Mouse (Mus musculus) heart, embryonic 15.5 days (tissue): ENCODE results near the gene Dlgap4. TPM values are rescaled to one million over a fixed set of nuclear protein-coding genes. Genes with fewer than 3 reads are reported as not detected.

Experiments
- ATAC-seq: fragments of 200-750 bp; cut with Nextera tagmentation; replicated peaks from 2 replicates; pipeline ENCODE4 v1.8.0; 2017; ENCODE audit warnings: low read depth, moderate TSS enrichment; ENCODE audit not compliant: insufficient number of reproducible peaks, insufficient read depth, low FRiP score
- H3K27ac ChIP-seq: fragments of 300-500 bp; sonication (generic); 2 replicates; pipeline ENCODE4 v1.5.1; 2015; ENCODE audit warnings: mild to moderate bottlenecking, inconsistent platforms
- H3K27me3 ChIP-seq: fragments of 300-500 bp; sonication (generic); 2 replicates; pipeline ENCODE4 v1.6.1; 2015; ENCODE audit warnings: inconsistent platforms
- H3K36me3 ChIP-seq: fragments of 300-500 bp; sonication (generic); 2 replicates; pipeline ENCODE4 v1.6.1; 2015; ENCODE audit warnings: mild to moderate bottlenecking, inconsistent platforms
- H3K4me1 ChIP-seq: fragments of 300-500 bp; sonication (generic); replicated peaks from 2 replicates; pipeline ENCODE4 v1.6.1; 2015; ENCODE audit warnings: inconsistent platforms
- H3K4me2 ChIP-seq: fragments of 300-500 bp; sonication (generic); 2 replicates; pipeline ENCODE4 v1.6.1; 2015; ENCODE audit warnings: inconsistent platforms, mild to moderate bottlenecking, moderate library complexity
- H3K4me3 ChIP-seq: fragments of 300-500 bp; sonication (generic); 2 replicates; pipeline ENCODE4 v1.5.1; 2015; ENCODE audit warnings: mild to moderate bottlenecking, inconsistent platforms
- H3K9ac ChIP-seq: fragments of 300-500 bp; sonication (generic); 2 replicates; pipeline ENCODE4 v1.6.1; 2015; ENCODE audit warnings: mild to moderate bottlenecking, inconsistent platforms
- H3K9me3 ChIP-seq: fragments of 300-500 bp; sonication (generic); replicated peaks from 2 replicates; pipeline ENCODE4 v1.6.1; 2016; ENCODE audit warnings: inconsistent platforms
- WGBS: fragments of 180-500 bp; shearing (Covaris S2); methylation state at CpG from one replicate; pipeline ENCODE4 v1.1.7; 2015; ENCODE audit warnings: mixed read lengths; 5-methylcytosine and 5-hydroxymethylcytosine counted together
- polyA plus RNA-seq: library from polyadenylated mRNA; unstranded; fragments of >200 nt; fragmentation: Nextera tagmentation; extraction: Ambion mirVana; gene quantifications from 2 replicates; pipeline ENCODE4 v1.2.1, GENCODE M21; 2015

Gene Dlgap4
- polyA plus RNA-seq, 1 experiment from 2014 or later, result 45.4 TPM

DNA sequence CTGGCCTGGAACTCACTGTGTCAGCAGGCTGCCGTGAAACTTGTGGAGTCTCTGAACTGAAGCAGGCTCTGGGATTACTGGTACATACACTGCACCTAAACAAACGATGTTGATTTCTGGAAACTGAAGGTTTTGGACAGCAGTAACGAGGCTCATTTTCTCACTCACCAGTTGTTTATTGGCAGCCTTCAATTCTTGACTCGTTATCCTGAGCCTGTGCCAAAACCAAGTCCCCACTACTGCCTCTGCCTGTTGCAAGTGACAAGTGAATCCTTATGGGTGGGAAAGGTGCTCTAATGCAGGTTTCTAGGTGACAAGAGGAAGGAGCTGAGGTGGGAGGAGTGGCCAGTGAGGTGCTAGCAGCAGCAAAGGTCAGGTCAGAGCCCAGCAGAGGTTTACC is 128.5 kb downstream of the Dlgap4 start:
- H3K4me2 ChIP-seq, result no peak overlapping the region
- H3K27me3 ChIP-seq, result no peaks in the 10 kb centered on the region
- 0 out of 2 replicates have a peak overlapping the region, but pooled peaks have one; percentile 32 for H3K27ac ChIP-seq
- H3K9me3 ChIP-seq, result no peaks in the 10 kb centered on the region
- H3K4me1 ChIP-seq, result peaks cover 51% of the 10 kb centered on the region
- WGBS, result 45% methylated on average over 4 of the region's 4 CpGs
- H3K36me3 ChIP-seq, result peaks cover 9% of the 10 kb centered on the region; the same call in 1 of the 2 replicates
- peak overlapping the region; percentile 24; the same call in 1 of the 2 replicates for H3K9ac ChIP-seq
- no peak overlapping the region for H3K4me3 ChIP-seq
- no peak for ATAC-seq

DNA sequence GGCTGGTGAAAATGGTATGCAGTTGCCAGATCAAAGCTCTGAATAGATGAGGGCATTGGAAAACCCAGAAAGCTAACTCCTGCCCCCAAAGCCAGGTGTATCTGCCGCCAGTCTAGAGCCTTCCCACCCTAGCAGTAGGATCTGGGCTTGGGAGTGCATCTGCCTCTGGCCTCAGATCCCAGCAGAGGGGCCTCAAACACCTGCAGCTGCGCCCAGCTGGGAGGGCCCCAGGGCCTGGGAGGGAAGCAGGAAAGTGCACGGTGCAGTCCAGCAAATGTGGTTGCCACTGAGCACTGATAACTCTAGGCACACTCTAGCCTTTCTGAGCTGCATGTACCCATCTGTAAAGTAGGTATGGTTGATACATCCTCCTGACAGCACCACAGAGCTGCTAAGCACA is 129.7 kb downstream of the Dlgap4 start:
- 67% methylated on average over 3 of the region's 3 CpGs for WGBS
- Histone ChIP-seq H3K4me1 (peaks cover 38% of the 10 kb centered on the region), H3K9me3 (no peaks in the 10 kb centered on the region), H3K36me3 (peaks cover 9% of the 10 kb centered on the region; the same call in 1 of the 2 replicates), H3K4me2 (no peak overlapping the region), H3K27ac (no peak overlapping the region), H3K27me3 (no peaks in the 10 kb centered on the region), H3K4me3 (no peak overlapping the region), H3K9ac (no peak overlapping the region)
- no peak for ATAC-seq

DNA sequence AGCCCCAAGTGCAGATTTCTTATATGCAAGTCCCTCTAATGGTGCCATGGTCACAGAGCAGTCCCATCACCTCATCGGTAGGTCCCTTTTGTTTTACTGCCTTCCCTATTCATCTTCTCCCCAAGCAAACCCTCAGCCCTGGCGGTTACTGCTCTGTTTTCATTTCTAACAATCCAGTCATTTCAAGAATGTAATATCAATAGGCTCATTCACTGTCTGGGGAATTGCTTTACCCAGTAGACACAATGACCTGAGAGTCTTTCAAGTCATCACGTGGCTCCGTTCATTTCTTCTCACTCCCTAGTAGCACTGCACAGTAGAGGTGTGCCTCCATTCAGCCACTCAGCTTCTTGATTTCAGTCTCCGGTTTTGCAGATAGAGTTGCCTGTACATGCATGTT is 130.9 kb downstream of the Dlgap4 start:
- Histone ChIP-seq H3K4me3 (no peak overlapping the region), H3K27ac (no peak overlapping the region), H3K27me3 (no peaks in the 10 kb centered on the region), H3K9me3 (no peaks in the 10 kb centered on the region), H3K4me1 (peaks cover 30% of the 10 kb centered on the region), H3K4me2 (no peak overlapping the region), H3K36me3 (peaks cover 13% of the 10 kb centered on the region; the same call in 1 of the 2 replicates), H3K9ac (no peak overlapping the region)
- no peak for ATAC-seq
- WGBS, result 75% methylated on average over 5 of the region's 5 CpGs

DNA sequence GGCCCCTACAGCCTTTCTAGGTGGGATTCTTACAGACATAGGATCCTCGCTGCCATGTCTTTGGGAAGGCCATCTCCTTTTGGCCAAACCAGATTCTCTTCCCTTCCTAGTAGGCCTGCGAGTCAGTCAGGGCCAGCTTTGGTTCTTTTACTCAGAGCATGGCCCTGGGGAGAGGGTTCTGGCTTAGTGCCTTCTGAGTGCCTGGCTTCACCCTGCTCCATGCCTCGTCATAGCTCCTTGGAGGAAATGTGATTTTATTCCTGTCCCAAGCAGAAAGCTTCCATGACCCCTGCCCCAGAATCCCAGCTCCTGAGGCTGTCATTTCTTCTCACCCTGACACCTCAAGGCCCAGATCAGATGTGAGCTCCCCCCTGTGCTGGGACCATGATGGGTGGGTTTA is 133.8 kb downstream of the Dlgap4 start:
- Histone ChIP-seq H3K27me3 (no peaks in the 10 kb centered on the region), H3K36me3 (peaks cover 33% of the 10 kb centered on the region), H3K4me3 (no peak overlapping the region), H3K9me3 (no peaks in the 10 kb centered on the region), H3K4me1 (peaks cover 5% of the 10 kb centered on the region), H3K9ac (no peak overlapping the region), H3K27ac (no peak overlapping the region), H3K4me2 (no peak overlapping the region)
- no peak for ATAC-seq
- 86% methylated on average over 3 of the region's 3 CpGs for WGBS

DNA sequence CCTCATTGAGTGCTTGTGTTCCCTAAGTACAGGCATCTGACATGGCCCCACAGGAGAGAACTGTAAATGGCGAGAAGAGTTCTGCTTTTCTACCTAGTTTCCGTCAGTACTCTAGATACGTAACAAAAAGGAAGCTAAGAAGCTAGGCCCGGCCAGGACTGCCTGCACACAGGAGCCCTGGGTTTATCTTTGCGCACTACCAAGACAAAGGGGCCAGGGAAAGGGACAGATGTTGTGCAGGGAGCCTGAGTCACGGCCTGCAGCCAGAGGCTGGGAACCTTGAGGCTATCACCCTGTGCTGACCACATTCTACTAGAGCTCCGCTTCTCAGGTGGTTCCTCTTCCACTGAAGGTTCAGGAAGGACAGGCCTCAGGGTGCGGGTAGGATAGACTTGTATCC is 136.2 kb downstream of the Dlgap4 start:
- no peak for ATAC-seq
- Histone ChIP-seq H3K4me3 (no peak overlapping the region), H3K27ac (no peak overlapping the region), H3K9me3 (no peaks in the 10 kb centered on the region), H3K27me3 (no peaks in the 10 kb centered on the region), H3K4me2 (no peak overlapping the region), H3K36me3 (peaks cover 50% of the 10 kb centered on the region), H3K4me1 (no peaks in the 10 kb centered on the region), H3K9ac (no peak overlapping the region)
- 75% methylated on average over 8 of the region's 8 CpGs for WGBS

DNA sequence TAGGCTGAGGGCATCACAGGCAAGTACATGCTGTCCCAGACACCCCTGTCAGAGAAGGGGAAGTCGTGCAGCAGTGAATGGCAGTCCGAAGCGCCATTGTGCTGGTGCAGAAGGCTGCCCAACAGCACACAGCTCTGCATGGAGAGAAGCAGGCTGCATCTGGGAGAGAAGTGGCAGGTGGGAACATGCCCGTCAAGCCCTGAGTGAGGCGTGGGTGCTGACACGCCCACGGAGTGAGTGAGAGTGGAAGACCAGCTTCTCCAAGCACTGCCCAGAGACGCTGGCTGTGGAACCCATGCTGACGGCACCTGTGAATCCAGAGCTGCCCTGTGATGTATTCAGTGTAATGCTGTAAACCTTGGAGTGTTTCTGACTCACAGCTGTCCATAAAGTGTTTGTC is 143.4 kb downstream of the Dlgap4 start:
- 94% methylated on average over 9 of the region's 9 CpGs for WGBS
- H3K9me3 ChIP-seq, result no peaks in the 10 kb centered on the region
- no peak overlapping the region for H3K27ac ChIP-seq
- peaks cover 72% of the 10 kb centered on the region for H3K36me3 ChIP-seq
- no peak overlapping the region for H3K4me3 ChIP-seq
- no peaks in the 10 kb centered on the region for H3K4me1 ChIP-seq
- H3K27me3 ChIP-seq, result no peaks in the 10 kb centered on the region
- no peak overlapping the region for H3K9ac ChIP-seq
- H3K4me2 ChIP-seq, result no peak overlapping the region
- no peak for ATAC-seq

DNA sequence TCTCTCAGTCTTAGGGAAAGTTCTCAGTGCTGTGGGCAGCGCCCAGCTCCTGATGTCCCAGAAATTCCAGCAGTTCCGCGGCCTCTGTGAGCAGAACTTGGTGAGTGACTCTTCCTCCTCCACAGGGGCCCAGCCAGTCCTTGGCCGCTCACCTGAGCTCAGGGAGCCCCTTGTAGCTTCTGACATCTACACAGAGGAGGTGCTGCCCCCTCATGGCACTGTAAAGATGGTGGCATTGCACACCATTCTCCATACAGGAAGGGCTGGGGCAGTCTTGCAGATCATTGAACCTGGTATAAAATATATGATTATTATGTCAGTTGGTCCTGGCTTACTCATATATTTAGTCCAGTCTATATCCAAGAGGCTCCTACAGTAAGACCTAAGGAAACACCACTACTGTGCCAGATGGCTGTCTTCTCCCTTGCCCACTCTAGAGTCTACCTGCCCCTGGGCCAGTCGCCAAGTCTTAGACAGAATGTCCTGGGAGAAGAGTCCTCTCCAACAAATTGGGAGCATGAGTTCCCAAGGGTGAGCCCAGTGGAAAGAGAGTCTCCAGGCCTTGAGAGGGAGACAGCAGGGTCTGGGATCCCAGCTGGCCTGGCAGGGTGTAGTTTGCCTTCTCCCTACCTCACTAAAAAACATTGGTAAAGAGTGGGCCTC is 147.5 kb downstream of the Dlgap4 start:
- Histone ChIP-seq H3K27ac (no peak overlapping the region), H3K9ac (no peak overlapping the region), H3K4me2 (no peak overlapping the region), H3K4me1 (peaks cover 14% of the 10 kb centered on the region), H3K9me3 (no peaks in the 10 kb centered on the region), H3K27me3 (no peaks in the 10 kb centered on the region), H3K36me3 (peaks cover 65% of the 10 kb centered on the region), H3K4me3 (no peak overlapping the region)
- 80% methylated on average over 5 of the region's 5 CpGs for WGBS
- ATAC-seq, result 0 out of 2 replicates have a peak, but pooled peaks have one; percentile 32

DNA sequence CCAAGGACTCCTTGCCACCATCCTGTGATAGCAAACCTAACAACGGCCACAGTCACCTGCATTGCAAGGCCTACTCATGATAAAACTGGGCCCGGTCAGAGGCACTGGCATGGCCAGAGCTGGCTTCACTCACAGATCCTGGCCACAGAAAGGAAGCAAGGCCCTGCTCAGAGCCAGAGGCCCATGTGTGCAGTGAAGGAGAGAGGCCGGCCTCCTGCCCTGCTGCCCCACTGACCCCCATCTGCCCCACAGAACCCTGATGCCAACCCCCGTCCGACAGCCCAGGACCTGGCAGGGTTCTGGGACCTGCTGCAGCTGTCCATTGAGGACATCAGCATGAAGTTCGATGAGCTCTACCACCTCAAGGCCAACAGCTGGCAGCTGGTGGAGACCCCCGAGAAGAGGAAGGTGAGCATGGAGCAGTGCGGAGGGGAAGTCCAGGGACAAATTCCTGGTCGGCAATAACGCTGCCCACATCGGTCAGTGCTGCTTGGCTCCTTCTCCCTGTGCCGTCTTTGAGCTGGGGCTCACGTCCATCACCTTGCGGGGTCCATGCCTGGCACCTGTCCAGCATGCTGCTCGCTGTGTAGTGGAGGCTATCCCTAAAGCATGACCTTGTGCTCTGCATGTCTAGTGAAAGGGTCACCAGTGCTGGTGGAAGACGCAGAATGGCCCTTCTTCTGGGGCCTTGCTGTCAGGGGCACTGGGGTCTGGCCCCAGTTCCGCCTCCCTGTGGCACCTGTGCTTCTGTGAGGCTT is 148.2 kb downstream of the Dlgap4 start:
- Histone ChIP-seq H3K27me3 (no peaks in the 10 kb centered on the region), H3K4me3 (no peak overlapping the region), H3K36me3 (peaks cover 58% of the 10 kb centered on the region), H3K4me1 (peaks cover 19% of the 10 kb centered on the region), H3K4me2 (no peak overlapping the region), H3K9ac (no peak overlapping the region), H3K9me3 (no peaks in the 10 kb centered on the region), H3K27ac (no peak overlapping the region)
- no peak for ATAC-seq
- WGBS, result 91% methylated on average over 17 of the region's 17 CpGs

DNA sequence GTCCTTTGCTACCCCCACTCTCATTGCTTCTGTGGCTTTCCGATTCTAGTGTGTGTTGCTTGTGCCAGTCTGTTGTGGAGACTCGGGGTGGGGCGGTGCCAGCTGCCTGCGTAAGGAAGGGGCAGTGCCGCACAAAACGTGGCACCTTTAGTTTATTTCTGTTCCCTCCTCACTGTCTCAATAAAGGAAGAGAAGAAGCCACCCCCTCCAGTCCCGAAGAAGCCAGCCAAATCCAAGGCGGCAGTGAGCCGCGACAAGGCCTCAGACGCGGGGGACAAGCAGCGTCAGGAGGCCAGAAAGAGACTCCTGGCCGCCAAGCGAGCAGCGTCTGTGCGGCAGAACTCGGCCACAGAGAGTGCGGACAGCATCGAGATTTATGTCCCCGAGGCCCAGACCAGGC is 149.0 kb downstream of the Dlgap4 start:
- Histone ChIP-seq H3K36me3 (peaks cover 50% of the 10 kb centered on the region), H3K4me2 (no peak overlapping the region), H3K4me1 (peaks cover 19% of the 10 kb centered on the region), H3K4me3 (no peak overlapping the region), H3K9me3 (no peaks in the 10 kb centered on the region), H3K9ac (no peak overlapping the region), H3K27me3 (no peaks in the 10 kb centered on the region), H3K27ac (no peak overlapping the region)
- 90% methylated on average over 21 of the region's 21 CpGs for WGBS
- no peak for ATAC-seq

DNA sequence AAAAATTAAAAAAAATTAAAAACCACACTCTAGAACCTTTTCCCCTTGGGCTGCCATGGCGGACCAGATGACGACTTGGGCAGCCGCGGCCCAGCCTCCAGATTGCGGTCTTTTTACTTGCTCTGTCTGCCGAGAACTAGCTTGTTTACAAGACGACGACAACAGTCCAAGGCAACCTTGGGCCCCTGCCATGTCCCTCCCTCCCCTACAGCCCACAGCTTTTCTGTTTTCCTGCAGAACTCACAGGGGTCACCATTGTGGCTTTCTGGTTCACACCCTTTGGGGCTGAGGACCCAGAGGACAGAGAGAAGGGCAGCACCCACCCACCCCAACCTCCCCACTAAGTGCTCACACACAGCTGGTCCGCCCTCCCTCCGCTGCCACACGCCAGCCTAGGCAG is 149.6 kb downstream of the Dlgap4 start:
- peaks cover 44% of the 10 kb centered on the region for H3K36me3 ChIP-seq

DNA sequence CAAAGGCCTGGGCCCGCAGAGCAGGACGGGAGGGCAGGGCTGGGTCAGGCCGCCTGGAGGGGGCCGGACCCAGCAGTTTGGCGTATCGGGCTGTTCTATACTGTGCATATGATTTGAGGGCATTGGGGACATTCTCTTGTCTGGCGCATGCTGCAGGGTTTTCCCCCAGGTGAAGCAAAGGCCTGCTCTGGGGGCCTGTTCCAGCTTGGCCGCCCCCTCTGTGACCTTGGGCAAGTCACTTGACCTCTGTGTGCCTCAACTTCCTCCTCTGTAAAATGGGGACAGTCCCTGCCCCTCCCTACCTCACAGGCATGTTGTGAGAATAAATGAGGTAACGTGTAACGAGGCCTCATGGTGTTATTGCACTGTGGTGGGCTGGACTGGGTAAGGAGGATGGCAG is 150.5 kb downstream of the Dlgap4 start:
- Histone ChIP-seq H3K9ac (no peak overlapping the region; the same call in 1 of the 2 replicates), H3K4me1 (peaks cover 19% of the 10 kb centered on the region), H3K36me3 (peaks cover 34% of the 10 kb centered on the region), H3K27me3 (no peaks in the 10 kb centered on the region), H3K27ac (0 out of 2 replicates have a peak overlapping the region, but pooled peaks have one; percentile 44), H3K4me2 (no peak overlapping the region), H3K4me3 (no peak overlapping the region), H3K9me3 (no peaks in the 10 kb centered on the region)
- WGBS, result 95% methylated on average over 10 of the region's 10 CpGs
- no peak for ATAC-seq

More for the DNA sequence above, 149.6 kb downstream of the Dlgap4 start:
- 80% methylated on average over 11 of the region's 11 CpGs for WGBS
- no peak for ATAC-seq
- no peak overlapping the region for H3K9ac ChIP-seq
- H3K4me2 ChIP-seq, result no peak overlapping the region
- H3K4me3 ChIP-seq, result no peak overlapping the region
- H3K9me3 ChIP-seq, result no peaks in the 10 kb centered on the region
- H3K27me3 ChIP-seq, result no peaks in the 10 kb centered on the region
- peaks cover 19% of the 10 kb centered on the region for H3K4me1 ChIP-seq
- H3K27ac ChIP-seq, result no peak overlapping the region
